Mouse (Mus musculus) intestine, embryonic 15.5 days (tissue): ENCODE data around the gene Fli1. TPM values are rescaled to one million over a fixed set of nuclear protein-coding genes. Genes with fewer than 3 reads are reported as not detected.

Source experiments
- ATAC-seq: fragments of 200-750 bp; cut with Nextera tagmentation; 2 replicates; pipeline ENCODE4 v1.8.0; 2017; ENCODE audit warnings: moderate TSS enrichment, moderate library complexity
- H3K27ac ChIP-seq: fragments of 300-500 bp; sonication (generic); 2 replicates; pipeline ENCODE4 v1.5.1; 2015; ENCODE audit warnings: mild to moderate bottlenecking, inconsistent platforms
- H3K27me3 ChIP-seq: fragments of 300-500 bp; sonication (generic); replicated peaks from 2 replicates; pipeline ENCODE4 v1.6.1; 2015; ENCODE audit warnings: inconsistent platforms
- H3K36me3 ChIP-seq: fragments of 300-500 bp; sonication (generic); 2 replicates; pipeline ENCODE4 v1.6.1; 2015; ENCODE audit warnings: inconsistent platforms
- H3K4me1 ChIP-seq: fragments of 300-500 bp; sonication (generic); replicated peaks from 2 replicates; pipeline ENCODE4 v1.6.1; 2015; ENCODE audit warnings: inconsistent platforms
- H3K4me2 ChIP-seq: fragments of 300-500 bp; sonication (generic); replicated peaks from 2 replicates; pipeline ENCODE4 v1.6.1; 2015; ENCODE audit warnings: mild to moderate bottlenecking, inconsistent platforms
- H3K4me3 ChIP-seq: fragments of 300-500 bp; sonication (generic); replicated peaks from 2 replicates; pipeline ENCODE4 v1.5.1; 2015; ENCODE audit warnings: inconsistent platforms
- H3K9ac ChIP-seq: fragments of 300-500 bp; sonication (generic); 2 replicates; pipeline ENCODE4 v1.6.1; 2015; ENCODE audit warnings: inconsistent platforms
- H3K9me3 ChIP-seq: fragments of 300-500 bp; sonication (generic); 2 replicates; pipeline ENCODE4 v1.6.1; 2016; ENCODE audit warnings: inconsistent platforms
- WGBS: fragments of 180-500 bp; shearing (Covaris S2); methylation state at CpG from one replicate; pipeline ENCODE4 v1.1.7; 2015; 5-methylcytosine and 5-hydroxymethylcytosine counted together
- polyA plus RNA-seq: library from polyadenylated mRNA; unstranded; fragments of >200 nt; fragmentation: Nextera tagmentation; extraction: Ambion mirVana; gene quantifications from 2 replicates; pipeline ENCODE4 v1.2.1, GENCODE M21; 2015

The Fli1 gene
- polyA plus RNA-seq: 12.6 and 14.4 TPM in 2 replicates

GRCm38 (mm10) chr9:32542212-32543039 lies at the start of gene Fli1:
Gene Fli1 (minus strand): TSS chr9:32542861.
- under 1% methylated on average over 41 of the region's 41 CpGs for WGBS
- Histone ChIP-seq H3K27me3 (peaks cover 58% of the 10 kb centered on the region), H3K4me3 (peak within 1 kb of the TSS; percentile 67), H3K36me3 (no peaks in the 10 kb centered on the region), H3K27ac (peak within 1 kb of the TSS; percentile 51), H3K4me1 (peaks cover 41% of the 10 kb centered on the region), H3K4me2 (peak within 1 kb of the TSS; percentile 93), H3K9me3 (no peaks in the 10 kb centered on the region), H3K9ac (peak within 1 kb of the TSS; percentile 85)
- no peak for ATAC-seq

GRCm38 (mm10) chr9:32591732-32592582 lies 49.3 kb upstream of the Fli1 start:
- H3K4me2 ChIP-seq: peak overlapping the region; percentile 20; the same call in 1 of the 2 replicates
- H3K4me1 ChIP-seq: peaks cover 14% of the 10 kb centered on the region
- H3K9me3 ChIP-seq: no peaks in the 10 kb centered on the region
- no peaks in the 10 kb centered on the region for H3K36me3 ChIP-seq
- H3K4me3 ChIP-seq: no peak overlapping the region
- no peak overlapping the region for H3K27ac ChIP-seq
- ATAC-seq: peak; percentile 93
- 12% methylated on average over 14 of the region's 14 CpGs for WGBS
- no peaks in the 10 kb centered on the region for H3K27me3 ChIP-seq
- no peak overlapping the region for H3K9ac ChIP-seq

GRCm38 (mm10) chr9:32590571-32590970 lies 47.9 kb upstream of the Fli1 start:
- ATAC-seq: no peak
- peaks cover 13% of the 10 kb centered on the region for H3K4me1 ChIP-seq

GRCm38 (mm10) chr9:32589900-32590299 lies 47.2 kb upstream of the Fli1 start:
- H3K4me1 ChIP-seq: peaks cover 11% of the 10 kb centered on the region
- WGBS: 5% methylated on average over 8 of the region's 8 CpGs
- peak; percentile 72 for ATAC-seq
- no peak overlapping the region for H3K9ac ChIP-seq
- no peak overlapping the region for H3K4me2 ChIP-seq
- H3K27ac ChIP-seq: no peak overlapping the region
- no peaks in the 10 kb centered on the region for H3K9me3 ChIP-seq
- H3K27me3 ChIP-seq: no peaks in the 10 kb centered on the region
- H3K36me3 ChIP-seq: no peaks in the 10 kb centered on the region
- H3K4me3 ChIP-seq: no peak overlapping the region

More at GRCm38 (mm10) chr9:32590571-32590970, 47.9 kb upstream of the Fli1 start:
- no peak overlapping the region for H3K4me2 ChIP-seq
- H3K27ac ChIP-seq: no peak overlapping the region
- H3K9me3 ChIP-seq: no peaks in the 10 kb centered on the region
- H3K4me3 ChIP-seq: no peak overlapping the region
- no peaks in the 10 kb centered on the region for H3K27me3 ChIP-seq
- WGBS: 73% methylated on average over 5 of the region's 5 CpGs
- no peak overlapping the region for H3K9ac ChIP-seq
- H3K36me3 ChIP-seq: no peaks in the 10 kb centered on the region

GRCm38 (mm10) chr9:32585357-32585756 lies 42.7 kb upstream of the Fli1 start:
- Histone ChIP-seq H3K9ac (no peak overlapping the region), H3K4me3 (no peak overlapping the region), H3K27me3 (no peaks in the 10 kb centered on the region), H3K9me3 (no peaks in the 10 kb centered on the region), H3K36me3 (no peaks in the 10 kb centered on the region), H3K4me1 (no peaks in the 10 kb centered on the region), H3K4me2 (no peak overlapping the region), H3K27ac (no peak overlapping the region)
- no peak for ATAC-seq
- 49% methylated on average over 7 of the region's 7 CpGs for WGBS

- no peaks in the 10 kb centered on the region for H3K4me1 ChIP-seq
- H3K36me3 ChIP-seq: no peaks in the 10 kb centered on the region
- H3K4me2 ChIP-seq: no peak overlapping the region
- H3K27me3 ChIP-seq: no peaks in the 10 kb centered on the region
- peak; percentile 49 for ATAC-seq
- no peak overlapping the region for H3K4me3 ChIP-seq
- no peak overlapping the region for H3K9ac ChIP-seq
- 62% methylated on average over 6 of the region's 6 CpGs for WGBS
- H3K9me3 ChIP-seq: no peaks in the 10 kb centered on the region
- H3K27ac ChIP-seq: no peak overlapping the region
Observed at GRCm38 (mm10) chr9:32583905-32584304, 41.2 kb upstream of the Fli1 start.

GRCm38 (mm10) chr9:32581851-32582573 lies 39.4 kb upstream of the Fli1 start:
- no peaks in the 10 kb centered on the region for H3K9me3 ChIP-seq
- no peaks in the 10 kb centered on the region for H3K4me1 ChIP-seq
- H3K27ac ChIP-seq: no peak overlapping the region
- H3K9ac ChIP-seq: no peak overlapping the region
- ATAC-seq: no peak
- no peaks in the 10 kb centered on the region for H3K27me3 ChIP-seq
- 74% methylated on average over 11 of the region's 11 CpGs for WGBS
- no peak overlapping the region for H3K4me2 ChIP-seq
- no peak overlapping the region for H3K4me3 ChIP-seq
- no peaks in the 10 kb centered on the region for H3K36me3 ChIP-seq

- Histone ChIP-seq H3K27me3 (no peaks in the 10 kb centered on the region), H3K4me1 (no peaks in the 10 kb centered on the region), H3K4me2 (no peak overlapping the region), H3K9me3 (no peaks in the 10 kb centered on the region), H3K27ac (no peak overlapping the region), H3K36me3 (no peaks in the 10 kb centered on the region), H3K9ac (no peak overlapping the region), H3K4me3 (no peak overlapping the region)
- WGBS: 67% methylated on average over 2 of the region's 2 CpGs
- ATAC-seq: no peak
Observed at GRCm38 (mm10) chr9:32578411-32578810, 35.8 kb upstream of the Fli1 start.

- H3K9ac ChIP-seq: no peak overlapping the region
- no peaks in the 10 kb centered on the region for H3K27me3 ChIP-seq
- ATAC-seq: no peak
- no peaks in the 10 kb centered on the region for H3K36me3 ChIP-seq
- peaks cover 7% of the 10 kb centered on the region; the same call in 1 of the 2 replicates for H3K4me1 ChIP-seq
- no peak overlapping the region for H3K4me2 ChIP-seq
- H3K9me3 ChIP-seq: no peaks in the 10 kb centered on the region
- no peak overlapping the region for H3K4me3 ChIP-seq
- H3K27ac ChIP-seq: no peak overlapping the region
- WGBS: 67% methylated on average over 4 of the region's 4 CpGs
Observed at GRCm38 (mm10) chr9:32573638-32574037, 31.0 kb upstream of the Fli1 start.

GRCm38 (mm10) chr9:32571676-32572075 lies 29.0 kb upstream of the Fli1 start:
- Histone ChIP-seq H3K9ac (no peak overlapping the region), H3K4me1 (peaks cover 7% of the 10 kb centered on the region; the same call in 1 of the 2 replicates), H3K27ac (no peak overlapping the region), H3K4me2 (no peak overlapping the region), H3K9me3 (no peaks in the 10 kb centered on the region), H3K4me3 (no peak overlapping the region), H3K36me3 (no peaks in the 10 kb centered on the region), H3K27me3 (no peaks in the 10 kb centered on the region)
- 48% methylated on average over 4 of the region's 4 CpGs for WGBS
- no peak for ATAC-seq

- H3K9me3 ChIP-seq: no peaks in the 10 kb centered on the region
- no peaks in the 10 kb centered on the region for H3K36me3 ChIP-seq
- peaks cover 7% of the 10 kb centered on the region; the same call in 1 of the 2 replicates for H3K4me1 ChIP-seq
- no peak overlapping the region for H3K27ac ChIP-seq
- WGBS: 87% methylated on average over 5 of the region's 5 CpGs
- H3K9ac ChIP-seq: no peak overlapping the region
- no peaks in the 10 kb centered on the region for H3K27me3 ChIP-seq
- H3K4me2 ChIP-seq: no peak overlapping the region
- H3K4me3 ChIP-seq: no peak overlapping the region
- ATAC-seq: no peak
Observed at GRCm38 (mm10) chr9:32570547-32570946, 27.9 kb upstream of the Fli1 start.

GRCm38 (mm10) chr9:32569261-32569660 lies 26.6 kb upstream of the Fli1 start:
- no peaks in the 10 kb centered on the region for H3K27me3 ChIP-seq
- ATAC-seq: no peak
- peaks cover 7% of the 10 kb centered on the region; the same call in 1 of the 2 replicates for H3K4me1 ChIP-seq
- no peaks in the 10 kb centered on the region for H3K9me3 ChIP-seq
- H3K36me3 ChIP-seq: no peaks in the 10 kb centered on the region
- H3K4me2 ChIP-seq: no peak overlapping the region
- no peak overlapping the region for H3K9ac ChIP-seq
- 76% methylated on average over 4 of the region's 4 CpGs for WGBS
- H3K4me3 ChIP-seq: no peak overlapping the region
- H3K27ac ChIP-seq: no peak overlapping the region
